Mouse (Mus musculus) forebrain, embryonic 16.5 days (tissue): Measurements from ENCODE around the gene Hopx. TPM values are rescaled to one million over a fixed set of nuclear protein-coding genes. Genes with fewer than 3 reads are reported as not detected.

Source experiments
- ATAC-seq: fragments of 200-750 bp; cut with Nextera tagmentation; 2 replicates; pipeline ENCODE4 v1.8.0; 2017; ENCODE audit warnings: mild to moderate bottlenecking, moderate library complexity
- H3K27ac ChIP-seq: fragments of 300-500 bp; sonication (generic); 2 replicates; pipeline ENCODE4 v1.5.1; 2014; ENCODE audit warnings: low read length, control low read depth
- H3K27me3 ChIP-seq: fragments of 300-500 bp; sonication (generic); replicated peaks from 2 replicates; pipeline ENCODE4 v1.6.1; 2014; ENCODE audit warnings: low read length; ENCODE audit not compliant: control insufficient read depth, insufficient read depth
- H3K36me3 ChIP-seq: fragments of 300-500 bp; sonication (generic); 2 replicates; pipeline ENCODE4 v1.6.1; 2014; ENCODE audit not compliant: control insufficient read depth, insufficient read depth
- H3K4me1 ChIP-seq: fragments of 300-500 bp; sonication (generic); replicated peaks from 2 replicates; pipeline ENCODE4 v1.6.1; 2014; ENCODE audit warnings: low read length; ENCODE audit not compliant: control insufficient read depth, insufficient read depth
- H3K4me2 ChIP-seq: fragments of 300-500 bp; sonication (generic); 2 replicates; pipeline ENCODE4 v1.6.1; 2014; ENCODE audit warnings: mild to moderate bottlenecking, low read length, control low read depth
- H3K4me3 ChIP-seq: fragments of 300-500 bp; sonication (generic); replicated peaks from 2 replicates; pipeline ENCODE4 v1.5.1; 2014; ENCODE audit warnings: mild to moderate bottlenecking, low read length, control low read depth
- H3K9ac ChIP-seq: fragments of 300-500 bp; sonication (generic); replicated peaks from 2 replicates; pipeline ENCODE4 v1.6.1; 2014; ENCODE audit warnings: low read depth, low read length, control low read depth
- H3K9me3 ChIP-seq: fragments of 300-500 bp; sonication (generic); 2 replicates; pipeline ENCODE4 v1.6.1; 2016; ENCODE audit warnings: low read length; ENCODE audit not compliant: control insufficient read depth
- WGBS: fragments of 180-500 bp; shearing (Covaris S2); extraction: QIAGEN DNeasy Blood & Tissue Kit; methylation state at CpG from one replicate; pipeline ENCODE4 v1.1.7; 2014; 5-methylcytosine and 5-hydroxymethylcytosine counted together
- polyA plus RNA-seq: library from polyadenylated mRNA; unstranded; fragments of >200 nt; fragmentation: Nextera tagmentation; extraction: Ambion mirVana; gene quantifications from 2 replicates; pipeline ENCODE4 v1.2.1, GENCODE M21; 2015

Gene Hopx
- polyA plus RNA-seq, 1 experiment from 2014 or later, result 1.2 TPM

- Histone ChIP-seq H3K4me2 (no peak overlapping the region), H3K9me3 (no peaks in the 10 kb centered on the region), H3K9ac (no peak overlapping the region), H3K4me3 (no peak overlapping the region), H3K36me3 (no peaks in the 10 kb centered on the region), H3K27me3 (no peaks in the 10 kb centered on the region), H3K4me1 (peaks cover 6% of the 10 kb centered on the region; the same call in 1 of the 2 replicates), H3K27ac (no peak overlapping the region)
- WGBS, result 94% methylated on average over 7 of the region's 7 CpGs
- ATAC-seq, result no peak
Measured at GRCm38 (mm10) chr5:77086541-77086940, 28.4 kb downstream of the Hopx start.

GRCm38 (mm10) chr5:77085753-77086450 is 29.0 kb downstream of the Hopx start:
- H3K4me1 ChIP-seq, result peaks cover 6% of the 10 kb centered on the region; the same call in 1 of the 2 replicates
- H3K9ac ChIP-seq, result no peak overlapping the region
- 83% methylated on average over 10 of the region's 10 CpGs for WGBS
- H3K36me3 ChIP-seq, result no peaks in the 10 kb centered on the region
- H3K27ac ChIP-seq, result no peak overlapping the region
- no peak overlapping the region for H3K4me2 ChIP-seq
- H3K27me3 ChIP-seq, result no peaks in the 10 kb centered on the region
- no peaks in the 10 kb centered on the region for H3K9me3 ChIP-seq
- no peak for ATAC-seq
- H3K4me3 ChIP-seq, result no peak overlapping the region

DNA sequence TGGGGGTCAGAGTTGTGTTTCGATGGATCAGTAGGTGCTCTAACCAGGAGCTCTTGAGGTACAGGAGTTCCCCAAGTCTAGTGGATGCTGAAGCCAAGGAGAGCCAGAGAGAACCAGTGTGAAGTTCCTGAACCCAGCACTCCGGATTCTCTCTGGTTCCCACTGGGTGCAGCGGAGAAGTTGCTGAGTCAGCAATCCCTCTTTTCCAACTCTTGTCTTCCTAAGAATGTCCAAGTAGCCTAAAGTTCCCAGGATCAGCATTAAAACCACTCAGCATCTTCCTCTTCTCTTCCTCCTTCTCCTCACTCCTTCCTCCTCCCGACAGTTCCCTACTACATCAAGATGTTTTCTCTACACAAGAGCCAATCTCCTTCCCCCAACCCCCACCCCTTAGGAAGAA is 30.5 kb downstream of the Hopx start:
- WGBS, result 90% methylated on average over 4 of the region's 4 CpGs
- no peaks in the 10 kb centered on the region for H3K4me1 ChIP-seq
- H3K9me3 ChIP-seq, result no peaks in the 10 kb centered on the region
- H3K27me3 ChIP-seq, result no peaks in the 10 kb centered on the region
- no peak overlapping the region for H3K9ac ChIP-seq
- ATAC-seq, result no peak
- H3K4me3 ChIP-seq, result no peak overlapping the region
- no peak overlapping the region for H3K27ac ChIP-seq
- H3K4me2 ChIP-seq, result no peak overlapping the region
- H3K36me3 ChIP-seq, result no peaks in the 10 kb centered on the region

DNA sequence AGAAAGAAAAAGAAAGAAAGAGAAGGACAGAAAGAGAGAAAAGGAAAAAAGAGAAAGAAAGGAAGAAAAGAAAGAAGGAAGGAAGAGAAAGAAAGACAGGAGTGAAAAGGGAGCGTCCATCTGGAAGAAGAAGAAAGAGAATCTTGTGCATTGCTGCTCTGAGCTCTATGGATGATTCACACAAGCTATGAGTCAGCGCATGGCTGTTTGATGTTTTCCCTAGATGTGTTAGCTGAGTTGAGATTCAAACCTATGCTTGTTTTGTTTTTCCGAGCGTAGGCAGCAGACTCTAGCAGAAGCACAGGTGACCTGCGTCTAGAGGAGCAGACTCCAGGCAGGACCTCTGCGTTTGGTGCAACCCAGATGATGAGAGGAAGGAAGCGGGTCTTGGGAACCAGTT is 32.2 kb downstream of the Hopx start:
- WGBS, result 77% methylated on average over 7 of the region's 7 CpGs
- Histone ChIP-seq H3K4me2 (no peak overlapping the region), H3K4me3 (no peak overlapping the region), H3K9me3 (no peaks in the 10 kb centered on the region), H3K27ac (no peak overlapping the region), H3K9ac (no peak overlapping the region), H3K27me3 (no peaks in the 10 kb centered on the region), H3K4me1 (no peaks in the 10 kb centered on the region), H3K36me3 (no peaks in the 10 kb centered on the region)
- ATAC-seq, result no peak

DNA sequence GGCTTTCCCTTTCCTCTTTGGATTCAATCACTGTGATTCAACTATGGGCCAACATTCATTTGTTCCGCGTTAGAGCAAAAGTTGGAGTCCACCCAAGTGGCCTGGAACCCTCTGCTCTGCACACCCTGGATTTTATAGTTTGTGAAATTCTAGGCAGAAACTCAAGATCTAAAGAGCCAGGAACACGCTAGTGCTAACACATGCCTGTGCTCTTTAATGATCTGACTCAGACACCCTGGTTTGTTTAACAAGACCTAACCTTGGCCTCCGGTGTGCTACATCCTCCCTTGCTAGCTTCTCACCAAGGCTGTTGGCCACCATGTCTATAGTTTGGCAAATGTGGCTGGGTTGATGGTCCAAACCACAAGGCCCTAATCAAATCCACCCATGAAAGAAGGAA is 34.2 kb downstream of the Hopx start:
- no peak for ATAC-seq
- Histone ChIP-seq H3K4me1 (no peaks in the 10 kb centered on the region), H3K9me3 (no peaks in the 10 kb centered on the region), H3K36me3 (no peaks in the 10 kb centered on the region), H3K27me3 (no peaks in the 10 kb centered on the region), H3K4me2 (no peak overlapping the region), H3K27ac (no peak overlapping the region), H3K9ac (no peak overlapping the region), H3K4me3 (no peak overlapping the region)
- whole genome bisulfite sequencing, result 96% methylated on average over 4 of the region's 4 CpGs

GRCm38 (mm10) chr5:77075951-77076350 is 39.0 kb downstream of the Hopx start:
- WGBS, result 91% methylated on average over 4 of the region's 4 CpGs
- ATAC-seq, result no peak
- Histone ChIP-seq H3K4me3 (no peak overlapping the region), H3K27ac (no peak overlapping the region), H3K4me1 (no peaks in the 10 kb centered on the region), H3K27me3 (no peaks in the 10 kb centered on the region), H3K9me3 (no peaks in the 10 kb centered on the region), H3K36me3 (no peaks in the 10 kb centered on the region), H3K9ac (no peak overlapping the region), H3K4me2 (no peak overlapping the region)

DNA sequence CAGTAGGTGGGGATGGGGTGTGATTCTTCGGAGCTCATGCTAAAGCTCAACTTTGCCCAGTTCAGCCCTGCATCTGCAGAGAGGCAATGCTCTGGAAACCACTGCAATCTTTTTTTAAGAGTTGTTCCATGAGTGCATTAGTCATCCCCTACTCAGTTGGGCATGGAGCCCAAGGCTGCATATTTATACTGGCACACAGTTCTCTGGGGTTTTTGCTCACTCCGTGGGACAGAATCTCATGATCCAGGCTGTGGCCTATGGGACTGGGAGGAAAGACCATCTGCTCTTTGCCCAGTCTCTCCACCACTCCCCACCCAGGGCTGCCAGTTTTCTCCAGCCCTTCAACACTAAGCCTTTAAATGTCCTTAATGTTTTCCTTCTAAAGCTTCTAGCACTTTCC is 40.0 kb downstream of the Hopx start:
- Histone ChIP-seq H3K27ac (no peak overlapping the region), H3K4me3 (no peak overlapping the region), H3K4me2 (no peak overlapping the region), H3K9ac (no peak overlapping the region), H3K27me3 (no peaks in the 10 kb centered on the region), H3K36me3 (no peaks in the 10 kb centered on the region), H3K9me3 (no peaks in the 10 kb centered on the region), H3K4me1 (no peaks in the 10 kb centered on the region)
- WGBS, result 78% methylated on average over 2 of the region's 2 CpGs
- no peak for ATAC-seq

DNA sequence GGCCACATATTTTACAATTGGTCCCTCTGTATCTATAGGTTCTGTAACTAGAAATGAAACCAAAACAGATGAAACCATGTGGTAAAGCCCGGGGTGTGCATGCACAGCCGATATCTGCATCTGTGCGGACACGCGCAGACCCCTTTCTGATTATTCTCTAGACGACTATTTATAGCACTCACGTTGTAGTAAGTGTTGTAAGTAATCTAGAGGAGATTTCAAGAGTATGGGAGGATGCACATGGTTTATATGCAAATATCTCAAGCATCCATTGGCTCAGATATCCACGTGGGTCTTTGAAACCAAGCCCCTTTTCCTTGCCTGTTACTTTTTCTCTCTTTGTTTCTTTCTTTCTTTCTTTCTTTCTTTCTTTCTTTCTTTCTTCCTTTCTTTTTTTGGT is 41.1 kb downstream of the Hopx start:
- H3K9ac ChIP-seq, result no peak overlapping the region
- no peaks in the 10 kb centered on the region for H3K4me1 ChIP-seq
- no peak overlapping the region for H3K27ac ChIP-seq
- no peaks in the 10 kb centered on the region for H3K9me3 ChIP-seq
- H3K4me2 ChIP-seq, result no peak overlapping the region
- no peaks in the 10 kb centered on the region for H3K36me3 ChIP-seq
- H3K4me3 ChIP-seq, result no peak overlapping the region
- no peak for ATAC-seq
- no peaks in the 10 kb centered on the region for H3K27me3 ChIP-seq
- 87% methylated on average over 8 of the region's 8 CpGs for WGBS

DNA sequence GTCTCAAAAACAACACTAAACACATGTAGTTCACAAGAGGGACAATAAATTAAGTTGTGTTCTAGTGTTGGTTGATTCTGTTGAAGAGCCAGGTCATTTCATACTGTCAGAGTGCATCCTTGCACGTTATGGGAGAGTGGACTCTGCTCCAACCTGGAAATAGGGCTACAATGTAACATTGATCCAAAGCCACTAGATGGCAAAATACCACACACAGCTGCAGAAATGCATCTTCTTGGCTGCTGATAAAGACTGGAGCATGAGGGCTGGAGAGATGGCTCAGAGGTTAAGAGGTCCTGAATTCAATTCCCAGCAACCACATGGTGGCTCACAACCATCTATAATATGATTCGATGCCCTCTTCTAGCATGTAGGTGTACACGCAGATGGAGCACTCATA is 43.3 kb downstream of the Hopx start:
- no peaks in the 10 kb centered on the region for H3K27me3 ChIP-seq
- no peak overlapping the region for H3K4me3 ChIP-seq
- H3K27ac ChIP-seq, result no peak overlapping the region
- ATAC-seq, result no peak
- no peak overlapping the region for H3K4me2 ChIP-seq
- H3K4me1 ChIP-seq, result 0 out of 2 replicates have a peak, but pooled peaks cover 3% of the 10 kb centered on the region
- 80% methylated on average over 3 of the region's 3 CpGs for WGBS
- H3K36me3 ChIP-seq, result no peaks in the 10 kb centered on the region
- no peak overlapping the region for H3K9ac ChIP-seq
- no peaks in the 10 kb centered on the region for H3K9me3 ChIP-seq

DNA sequence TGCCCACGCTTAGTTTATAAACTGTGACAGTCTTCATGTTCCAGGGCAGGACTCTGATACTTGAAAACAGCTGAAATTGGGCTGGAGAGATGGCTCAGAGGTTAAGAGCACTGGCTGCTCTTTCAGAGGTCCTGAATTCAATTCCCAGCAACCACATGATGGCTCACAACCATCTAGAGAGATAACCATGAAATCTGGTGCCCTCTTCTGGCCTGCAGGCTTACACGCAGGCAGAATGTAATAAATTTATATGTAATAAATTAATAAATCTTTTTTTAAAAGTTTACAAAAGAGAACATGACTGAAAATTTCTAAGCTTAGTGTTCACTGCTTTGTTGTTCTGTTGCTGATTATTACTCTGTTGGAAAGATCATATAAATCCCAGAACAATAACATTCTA is 43.9 kb downstream of the Hopx start:
- H3K9me3 ChIP-seq, result no peaks in the 10 kb centered on the region
- no peak overlapping the region for H3K4me3 ChIP-seq
- no peaks in the 10 kb centered on the region for H3K27me3 ChIP-seq
- no peak overlapping the region for H3K4me2 ChIP-seq
- no peaks in the 10 kb centered on the region for H3K36me3 ChIP-seq
- no peak overlapping the region for H3K27ac ChIP-seq
- 0 out of 2 replicates have a peak, but pooled peaks cover 3% of the 10 kb centered on the region for H3K4me1 ChIP-seq
- no peak for ATAC-seq
- no peak overlapping the region for H3K9ac ChIP-seq
- 92% methylated on average over 2 of the region's 2 CpGs for WGBS
